ENCODE assay signal across 8 mouse cellular contexts in genomic region chr5:66866019-66866418, GRCm38 (mm10).
DNase-seq lines count a peak whose midpoint lies in the region; ATAC-seq and TF ChIP-seq lines count a peak whose summit lies in the region.
"Had no signal": no experiment of that assay in that cellular context is flagged by ENCODE, and none has a peak within 500 bp of the region (broad histone marks: within the 10 kb centered on the region; RNA-seq: fewer than 3 reads in every experiment).

No protein-coding gene starts in this region.

- 48% methylated on average over 8 of the region's 8 CpGs for WGBS in hindbrain, embryonic 13.5 days

- ATAC-seq in hindbrain, embryonic 13.5 days (ENCODE audit: low FRiP score) = peak; percentile 69
- ATAC-seq: Patski had no signal

- no peaks in the 10 kb centered on the region for H3K27me3 ChIP-seq in hindbrain, embryonic 13.5 days
- H3K27me3 ChIP-seq: Patski had no signal

- H3K9ac ChIP-seq in hindbrain, embryonic 13.5 days = no peak overlapping the region

- no peak overlapping the region for H3K27ac ChIP-seq in left cerebral cortex, adult 2 months
- H3K27ac ChIP-seq in hindbrain, embryonic 13.5 days = peak overlapping the region; percentile 49

- no peak overlapping the region for H3K4me2 ChIP-seq in hindbrain, embryonic 13.5 days

- H3K9me3 ChIP-seq in hindbrain, embryonic 13.5 days = no peaks in the 10 kb centered on the region

- TF ChIP-seq CTCF in left cerebral cortex, adult 2 months (IDR thresholded peaks at IDR 0.05) = no peak

- intact Hi-C loops in left cerebral cortex, adult 2 months (cut with DNase I) = no loop called here

- H3K36me3 ChIP-seq in hindbrain, embryonic 13.5 days = no peaks in the 10 kb centered on the region

- peaks cover 32% of the 10 kb centered on the region for H3K4me1 ChIP-seq in hindbrain, embryonic 13.5 days (replicated peaks)

- peak; percentile 35 to 39 for DNase-seq in left cerebral cortex, adult 2 months (ENCODE audit: extremely low spot score in 1 of 2, low spot score in 2 of 2)
- DNase-seq in left cerebral cortex, adult 18-20 months (ENCODE audit: low spot score in 2 of 2) = no peak
- DNase-seq in cerebellum, adult 18-20 months = peak; percentile 36 to 41
- peak; percentile 55 for DNase-seq in lung, postnatal 10 days
- DNase-seq in thymus, postnatal 25 days = no peak
- no peak for DNase-seq in urinary bladder, postnatal 36 days (ENCODE audit: low spot score in 2 of 2)

- H3K4me3 ChIP-seq in left cerebral cortex, adult 2 months = no peak overlapping the region
- no peak overlapping the region for H3K4me3 ChIP-seq in hindbrain, embryonic 13.5 days

Comparison
In these comparisons a context has a peak if more than half of its experiments do, and no peak if none do; other contexts are left out.
1. DNase-seq: peak in left cerebral cortex, adult 2 months (2 of 2), cerebellum, adult 18-20 months (2 of 2) and lung, postnatal 10 days (single experiment); none in left cerebral cortex, adult 18-20 months (0 of 2), thymus, postnatal 25 days (single experiment) and urinary bladder, postnatal 36 days (0 of 2).